Mouse (Mus musculus) limb, embryonic 15.5 days (tissue): ENCODE results near the gene Pck1. TPM values are rescaled to one million over a fixed set of nuclear protein-coding genes. Genes with fewer than 3 reads are reported as not detected.
A peak's percentile ranks its signal among the peaks of the same experiment; 100 is the strongest.

Source experiments
- ATAC-seq: fragments of 200-750 bp; cut with Nextera tagmentation; 2 replicates; pipeline ENCODE4 v1.8.0; 2017; ENCODE audit warnings: low read depth, moderate TSS enrichment; ENCODE audit not compliant: insufficient number of reproducible peaks, low FRiP score, low TSS enrichment
- H3K27ac ChIP-seq: fragments of 300-500 bp; sonication (generic); 2 replicates; pipeline ENCODE4 v1.5.1; 2015; ENCODE audit warnings: moderate library complexity, mild to moderate bottlenecking, inconsistent platforms
- H3K27me3 ChIP-seq: fragments of 300-500 bp; sonication (generic); 2 replicates; pipeline ENCODE4 v1.6.1; 2015; ENCODE audit warnings: inconsistent platforms
- H3K36me3 ChIP-seq: fragments of 300-500 bp; sonication (generic); 2 replicates; pipeline ENCODE4 v1.6.1; 2015; ENCODE audit warnings: inconsistent platforms
- H3K4me1 ChIP-seq: fragments of 300-500 bp; sonication (generic); 2 replicates; pipeline ENCODE4 v1.6.1; 2015; ENCODE audit warnings: inconsistent platforms
- H3K4me2 ChIP-seq: fragments of 300-500 bp; sonication (generic); 2 replicates; pipeline ENCODE4 v1.6.1; 2015; ENCODE audit warnings: mild to moderate bottlenecking, inconsistent platforms
- H3K4me3 ChIP-seq: fragments of 300-500 bp; sonication (generic); 2 replicates; pipeline ENCODE4 v1.5.1; 2015; ENCODE audit warnings: mild to moderate bottlenecking, inconsistent platforms
- H3K9ac ChIP-seq: fragments of 300-500 bp; sonication (generic); 2 replicates; pipeline ENCODE4 v1.6.1; 2015; ENCODE audit warnings: inconsistent platforms
- H3K9me3 ChIP-seq: fragments of 300-500 bp; sonication (generic); 2 replicates; pipeline ENCODE4 v1.6.1; 2016; ENCODE audit warnings: inconsistent platforms
- WGBS: fragments of 180-500 bp; shearing (Covaris S2); methylation state at CpG from one replicate; pipeline ENCODE4 v1.1.7; 2015; 5-methylcytosine and 5-hydroxymethylcytosine counted together
- polyA plus RNA-seq: library from polyadenylated mRNA; unstranded; fragments of >200 nt; fragmentation: Nextera tagmentation; extraction: Ambion mirVana; gene quantifications from 2 replicates; pipeline ENCODE4 v1.2.1, GENCODE M21; 2015

The Pck1 gene
- polyA plus RNA-seq, 1 experiment from 2014 or later = 0.09 TPM

DNA sequence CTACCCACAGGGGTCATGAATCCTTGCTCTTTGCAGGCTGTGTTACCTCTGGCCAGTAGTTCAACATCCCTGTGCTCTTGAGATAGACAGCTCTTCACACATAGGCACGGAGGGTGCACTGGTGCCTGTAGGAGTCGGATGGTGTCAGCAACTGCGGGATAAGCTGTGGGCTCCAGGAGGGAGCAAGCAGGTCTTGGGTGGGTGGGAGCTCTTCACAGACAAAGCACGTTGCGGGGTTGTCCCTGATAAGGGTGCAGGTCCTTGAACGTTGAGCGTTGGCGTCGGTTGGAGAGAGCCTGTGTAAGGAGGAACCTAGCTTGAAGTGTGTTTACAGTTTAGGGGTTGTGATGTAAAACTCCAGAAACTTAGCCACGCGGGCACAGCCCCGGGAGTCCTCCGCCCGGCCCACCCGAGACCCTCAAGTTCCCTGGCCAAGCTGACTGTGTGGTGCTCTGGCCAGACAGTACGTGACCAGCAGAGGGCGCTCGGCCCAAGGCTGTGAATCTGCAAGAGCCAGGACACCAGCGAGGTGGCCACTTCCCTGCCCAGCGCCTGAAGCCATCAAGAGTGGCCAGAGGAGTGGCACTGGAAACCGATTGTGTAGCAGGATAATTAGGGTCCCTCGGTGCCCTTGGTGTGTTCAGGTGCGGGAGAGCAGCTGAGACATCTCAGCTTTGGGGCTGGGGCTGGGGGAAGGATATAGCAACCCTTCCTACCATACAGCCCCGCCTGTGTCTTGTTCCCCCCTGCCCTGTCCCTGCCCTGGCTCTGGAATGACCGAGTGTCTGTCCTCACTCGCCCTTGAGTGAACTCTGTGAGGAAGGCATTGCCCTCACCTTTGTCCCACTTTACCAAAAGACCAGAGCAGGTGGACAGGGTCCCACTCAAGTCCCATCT, 33.4 kb downstream of the Pck1 start:
- Histone ChIP-seq H3K4me1 (0 out of 2 replicates have a peak, but pooled peaks cover 6% of the 10 kb centered on the region), H3K9ac (no peak overlapping the region), H3K27ac (no peak overlapping the region), H3K9me3 (no peaks in the 10 kb centered on the region), H3K4me3 (no peak overlapping the region), H3K36me3 (no peaks in the 10 kb centered on the region), H3K27me3 (peaks cover 7% of the 10 kb centered on the region; the same call in 1 of the 2 replicates), H3K4me2 (no peak overlapping the region)
- 0 out of 2 replicates have a peak, but pooled peaks have one; percentile 30 for ATAC-seq
- WGBS = 30% methylated on average over 26 of the region's 26 CpGs

- no peak for ATAC-seq
- WGBS = 34% methylated on average over 8 of the region's 8 CpGs
Observed at GRCm38 (mm10) chr2:173187182-173187855, 34.5 kb downstream of the Pck1 start.

GRCm38 (mm10) chr2:173194796-173195195, 41.9 kb downstream of the Pck1 start:
- no peaks in the 10 kb centered on the region for H3K9me3 ChIP-seq

More at GRCm38 (mm10) chr2:173187182-173187855, 34.5 kb downstream of the Pck1 start:
- Histone ChIP-seq H3K4me1 (0 out of 2 replicates have a peak, but pooled peaks cover 6% of the 10 kb centered on the region), H3K4me2 (no peak overlapping the region), H3K4me3 (no peak overlapping the region), H3K36me3 (no peaks in the 10 kb centered on the region), H3K27ac (no peak overlapping the region), H3K9me3 (no peaks in the 10 kb centered on the region), H3K9ac (no peak overlapping the region), H3K27me3 (peaks cover 7% of the 10 kb centered on the region; the same call in 1 of the 2 replicates)

DNA sequence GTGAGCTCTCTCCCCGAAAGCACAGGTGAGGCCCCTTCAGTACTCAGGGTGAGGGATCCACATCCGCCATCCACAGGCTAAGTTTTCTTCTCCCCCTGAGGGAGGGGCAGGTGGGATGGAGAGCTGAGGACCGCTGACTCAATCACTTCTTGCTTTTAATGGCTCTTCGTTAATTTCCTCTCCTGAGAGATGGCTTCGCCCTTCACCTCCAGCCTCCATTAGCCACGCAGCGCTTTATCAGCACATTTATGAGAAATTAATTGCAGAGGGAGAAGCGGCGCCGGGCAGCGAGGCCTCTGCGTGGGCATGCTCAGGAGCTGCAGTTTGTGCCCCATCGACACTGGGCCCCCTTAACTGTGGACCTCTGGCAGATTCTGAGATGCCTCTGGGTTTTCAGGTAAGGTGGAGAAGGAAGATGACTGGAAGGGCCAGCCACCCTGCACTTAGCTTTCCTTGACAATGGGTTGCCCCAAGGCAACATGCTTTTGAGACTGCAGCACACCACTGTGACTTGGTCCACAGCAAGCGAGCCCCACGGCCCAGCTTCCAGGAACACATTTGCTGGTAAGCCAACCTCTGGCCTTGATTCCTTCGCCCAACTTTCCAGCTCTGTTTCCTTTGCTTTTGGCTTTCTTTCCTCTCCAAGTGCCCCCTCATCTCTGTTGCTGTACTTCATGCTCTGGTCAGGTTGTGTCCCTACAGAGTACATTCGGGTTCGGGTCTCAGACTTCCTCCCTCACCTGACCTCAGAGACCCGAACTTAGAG, 50.3 kb downstream of the Pck1 start:
- Histone ChIP-seq H3K9ac (no peak overlapping the region), H3K9me3 (no peaks in the 10 kb centered on the region), H3K36me3 (no peaks in the 10 kb centered on the region), H3K4me2 (no peak overlapping the region), H3K27ac (no peak overlapping the region), H3K4me1 (no peaks in the 10 kb centered on the region; the same call in 1 of the 2 replicates), H3K4me3 (no peak overlapping the region), H3K27me3 (no peaks in the 10 kb centered on the region)
- ATAC-seq = no peak
- 70% methylated on average over 19 of the region's 19 CpGs for WGBS

More at GRCm38 (mm10) chr2:173194796-173195195, 41.9 kb downstream of the Pck1 start:
- H3K9ac ChIP-seq = no peak overlapping the region
- ATAC-seq = no peak
- H3K4me2 ChIP-seq = no peak overlapping the region
- H3K27me3 ChIP-seq = no peaks in the 10 kb centered on the region
- H3K4me1 ChIP-seq = no peaks in the 10 kb centered on the region
- 90% methylated on average over 4 of the region's 4 CpGs for WGBS
- H3K27ac ChIP-seq = no peak overlapping the region
- no peak overlapping the region for H3K4me3 ChIP-seq
- no peaks in the 10 kb centered on the region for H3K36me3 ChIP-seq

- Histone ChIP-seq H3K4me3 (no peak overlapping the region), H3K9me3 (no peaks in the 10 kb centered on the region), H3K4me1 (no peaks in the 10 kb centered on the region; the same call in 1 of the 2 replicates), H3K36me3 (no peaks in the 10 kb centered on the region), H3K4me2 (no peak overlapping the region), H3K27ac (no peak overlapping the region), H3K9ac (no peak overlapping the region), H3K27me3 (no peaks in the 10 kb centered on the region)
- 87% methylated on average over 3 of the region's 3 CpGs for WGBS
- no peak for ATAC-seq
Observed at GRCm38 (mm10) chr2:173203726-173204125, 50.9 kb downstream of the Pck1 start.

- Histone ChIP-seq H3K27ac (no peak overlapping the region), H3K27me3 (no peaks in the 10 kb centered on the region), H3K4me1 (no peaks in the 10 kb centered on the region; the same call in 1 of the 2 replicates), H3K36me3 (no peaks in the 10 kb centered on the region), H3K9me3 (no peaks in the 10 kb centered on the region), H3K9ac (no peak overlapping the region), H3K4me2 (no peak overlapping the region), H3K4me3 (no peak overlapping the region)
- ATAC-seq = no peak
- 67% methylated on average over 4 of the region's 4 CpGs for WGBS
Observed at GRCm38 (mm10) chr2:173204671-173205070, 51.8 kb downstream of the Pck1 start.

GRCm38 (mm10) chr2:173205563-173206099, 52.8 kb downstream of the Pck1 start:
- no peaks in the 10 kb centered on the region for H3K27me3 ChIP-seq
- 93% methylated on average over 14 of the region's 14 CpGs for WGBS
- H3K4me3 ChIP-seq = no peak overlapping the region
- no peaks in the 10 kb centered on the region for H3K36me3 ChIP-seq
- ATAC-seq = no peak
- H3K27ac ChIP-seq = no peak overlapping the region
- no peak overlapping the region for H3K9ac ChIP-seq
- H3K4me2 ChIP-seq = no peak overlapping the region
- no peaks in the 10 kb centered on the region; the same call in 1 of the 2 replicates for H3K4me1 ChIP-seq
- no peaks in the 10 kb centered on the region for H3K9me3 ChIP-seq

GRCm38 (mm10) chr2:173207051-173207450, 54.2 kb downstream of the Pck1 start:
- Histone ChIP-seq H3K27ac (no peak overlapping the region), H3K9me3 (no peaks in the 10 kb centered on the region), H3K9ac (no peak overlapping the region), H3K36me3 (no peaks in the 10 kb centered on the region), H3K4me2 (no peak overlapping the region), H3K4me1 (no peaks in the 10 kb centered on the region; the same call in 1 of the 2 replicates), H3K4me3 (no peak overlapping the region), H3K27me3 (no peaks in the 10 kb centered on the region)
- no peak for ATAC-seq
- WGBS = 93% methylated on average over 3 of the region's 3 CpGs

Other genes starting within 250 kb of the Pck1 start
- 25.5 and 27.5 TPM in 2 replicates for gene Bmp7, start 212.7 kb upstream of the Pck1 start, polyA plus RNA-seq
- 3.4 and 3.8 TPM in 2 replicates for gene Spo11, start 175.3 kb upstream of the Pck1 start, polyA plus RNA-seq
- gene Rae1, start 152.9 kb upstream of the Pck1 start, polyA plus RNA-seq = 112 and 115 TPM in 2 replicates
- 21.9 and 37.9 TPM in 2 replicates for gene Rbm38, start 132.6 kb upstream of the Pck1 start, polyA plus RNA-seq
- gene Ctcfl, start 33.5 kb upstream of the Pck1 start, polyA plus RNA-seq = 0.05 and 0.09 TPM in 2 replicates
- 0.64 and 0.88 TPM in 2 replicates for gene Zbp1, start 65.9 kb downstream of the Pck1 start, polyA plus RNA-seq
- gene Pmepa1, start 123.5 kb downstream of the Pck1 start, polyA plus RNA-seq = 6.3 and 8.4 TPM in 2 replicates